Mouse (Mus musculus): Measurements from ENCODE around the gene Znrf2.

DNA sequence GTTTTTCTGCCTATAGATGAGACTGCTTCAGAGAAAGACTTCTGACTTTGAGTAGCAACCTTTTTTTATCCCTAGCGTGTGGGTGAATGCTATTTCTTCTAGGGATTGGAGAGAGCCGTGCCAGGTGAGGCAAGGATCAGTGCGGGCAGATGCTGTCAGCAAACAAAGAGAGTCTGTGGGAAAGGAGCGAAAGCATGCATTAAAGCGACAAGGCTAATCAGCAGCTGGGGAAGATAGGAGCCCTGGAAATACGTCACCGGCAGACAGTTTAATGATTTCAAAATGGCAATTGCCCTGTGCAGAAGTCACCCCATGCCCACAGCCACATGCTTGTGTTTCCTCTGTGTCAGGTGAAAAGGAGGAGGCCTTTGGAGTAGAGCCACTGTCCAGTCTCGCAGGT lies 39.1 kb upstream of the Znrf2 start:
- no peak for TF ChIP-seq CTCF (IDR thresholded peaks at IDR 0.05; ENCODE audit: borderline replicate concordance, insufficient read depth, low read depth, low read length)
- no peak for TF ChIP-seq POLR2A (IDR thresholded peaks at IDR 0.05; ENCODE audit: borderline replicate concordance, insufficient read depth, low read length)

Measured in cerebellum, adult 2 months (tissue).